Mouse (Mus musculus) c-Kit-negative CD71-positive TER-119-positive erythroid progenitor cells, embryonic 14.5 days (primary cell): ENCODE measurements around the gene Mios.

ENCODE experiments used
- DNase-seq: peaks from one replicate; pipeline ENCODE4 v3.0.0-alpha.2; 2013; ENCODE audit warnings: low read depth, low spot score

Gene Mios

DNA sequence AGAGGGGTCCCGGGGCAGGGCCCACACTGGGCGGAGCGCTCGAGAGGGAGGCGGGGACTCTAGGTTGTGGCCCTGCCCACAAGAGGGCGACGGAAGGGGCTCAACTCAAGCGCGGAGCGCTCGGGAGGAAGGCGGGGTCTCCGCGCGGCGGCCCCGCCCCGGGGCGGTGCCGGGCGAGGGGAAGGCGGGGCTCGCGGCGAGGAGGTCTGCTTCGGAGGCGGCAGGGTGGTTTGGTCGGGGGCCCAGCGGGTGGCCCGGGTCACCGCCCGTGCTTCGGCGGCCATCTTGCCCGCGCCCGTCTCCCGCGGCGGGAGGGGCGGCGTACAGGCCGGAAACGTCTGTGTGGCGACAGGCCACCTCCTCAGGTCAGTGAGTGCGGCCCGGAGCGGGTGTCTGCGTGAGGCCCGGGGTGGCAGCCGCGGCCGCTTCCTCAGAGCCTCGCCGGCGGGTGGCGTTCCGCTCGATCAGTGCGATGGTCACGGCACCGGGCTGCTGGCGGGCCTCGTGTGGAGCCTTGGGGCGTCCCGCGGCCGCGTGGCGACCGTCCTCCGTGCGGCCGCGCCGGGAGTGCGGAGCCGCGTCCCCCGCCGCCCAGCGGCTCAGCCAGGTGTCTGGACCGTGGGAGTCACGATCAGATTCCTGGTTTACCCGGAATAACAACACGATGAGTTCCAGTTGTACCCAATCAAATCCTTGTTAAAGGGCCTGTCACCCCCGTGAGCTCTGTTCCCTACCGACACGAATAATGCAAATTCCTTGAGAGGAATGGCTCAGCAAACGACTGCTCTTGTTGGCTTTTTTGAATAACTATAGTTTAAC is at the start of gene Mios:
Gene Mios, plus strand, starts transcription at position 176 of the 819 bp plus-strand sequence.
- DNase-seq, result peak; percentile 82

- DNase-seq, result no peak
These were observed 49.0 kb upstream of the Mios start for GRCm38 (mm10) chr6:8160001-8160400.

- DNase-seq, result no peak
These were observed 44.3 kb upstream of the Mios start for GRCm38 (mm10) chr6:8164741-8165140.

DNA sequence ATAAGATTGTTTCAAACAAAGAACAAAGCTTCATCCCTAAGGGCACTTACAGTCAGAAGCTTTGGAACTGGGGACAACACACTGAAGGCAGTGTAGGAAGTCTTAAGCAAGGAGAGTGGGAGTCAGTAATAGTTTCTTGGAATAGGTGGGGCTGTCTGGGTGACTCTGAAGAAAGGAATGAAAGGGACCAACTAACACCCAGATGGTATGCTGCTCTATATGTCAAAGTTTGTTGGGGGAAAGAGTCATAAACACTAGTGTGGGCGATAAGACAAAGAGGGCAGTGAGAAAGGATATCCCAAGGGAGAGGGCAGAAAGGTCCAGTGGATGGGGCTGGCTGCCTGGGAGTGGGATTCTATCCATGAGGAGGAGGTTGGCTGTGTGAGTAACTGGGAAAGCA is 36.9 kb upstream of the Mios start:
- no peak for DNase-seq

DNA sequence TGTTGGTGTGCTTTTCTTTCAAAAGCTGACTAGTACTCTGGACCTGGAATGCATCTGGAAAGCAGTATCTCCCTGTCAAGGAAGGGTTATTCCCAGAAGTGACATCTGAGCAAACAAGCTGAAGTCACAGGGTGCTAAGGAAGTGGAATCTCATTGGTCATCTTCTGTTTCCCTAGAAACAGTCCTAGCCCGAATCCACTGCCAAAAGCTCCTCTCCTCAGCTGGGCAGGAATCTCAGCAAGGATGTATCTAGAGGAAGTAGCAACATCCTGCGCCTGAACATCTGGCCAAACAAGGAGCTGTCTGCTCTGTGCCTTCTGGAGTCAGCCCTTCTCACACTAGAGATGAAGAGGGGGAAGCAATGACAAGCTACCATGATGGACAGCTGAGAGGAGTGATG is 35.0 kb upstream of the Mios start:
- no peak for DNase-seq

DNA sequence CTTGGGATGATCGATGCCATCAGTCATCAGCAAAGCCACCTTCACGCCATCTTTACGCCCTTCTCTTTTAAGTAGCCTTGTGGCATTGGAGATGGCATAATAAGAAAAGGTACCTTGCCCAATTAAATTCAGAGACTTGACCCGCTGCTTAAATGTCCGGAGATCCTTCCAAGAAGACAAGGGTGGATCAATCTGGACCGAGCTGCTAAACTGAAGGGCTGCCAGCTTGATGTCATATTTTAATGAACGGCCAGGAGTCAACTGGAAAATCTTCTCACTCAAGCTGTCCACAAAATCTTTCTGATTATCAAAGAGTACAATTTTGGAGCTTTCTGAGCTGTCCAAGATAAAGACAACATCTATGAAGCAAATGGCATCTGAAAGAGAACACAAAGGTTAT is 33.7 kb upstream of the Mios start:
- DNase-seq, result no peak

GRCm38 (mm10) chr6:8176116-8176515 is 32.9 kb upstream of the Mios start:
- DNase-seq, result no peak

DNA sequence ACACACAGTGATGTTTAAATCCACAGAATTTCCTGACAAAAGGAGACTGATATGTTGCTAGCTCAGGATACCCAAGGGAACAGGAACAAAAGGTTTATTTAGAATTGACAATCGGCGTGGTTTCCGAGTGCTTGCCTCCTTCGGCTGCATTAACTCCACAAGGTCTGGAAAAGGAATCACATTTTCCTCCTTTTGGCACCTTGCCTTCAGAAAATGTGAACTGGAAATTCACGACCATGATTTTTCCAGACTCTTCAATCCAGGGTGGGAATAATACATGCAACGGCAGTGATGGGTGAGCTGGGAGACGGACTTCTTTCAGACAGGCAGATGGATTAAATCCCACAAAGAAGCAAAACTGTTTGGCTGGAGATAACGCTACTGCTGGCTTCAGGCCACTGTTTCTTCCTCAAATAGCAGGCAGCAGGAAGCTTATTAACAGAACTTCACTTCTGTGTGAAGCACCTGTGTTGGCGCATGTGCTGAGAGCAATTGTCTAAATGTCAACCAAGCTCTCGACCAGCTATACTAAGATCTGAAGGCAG is 30.6 kb upstream of the Mios start:
- DNase-seq, result no peak

- no peak for DNase-seq
These were observed 20.3 kb upstream of the Mios start for GRCm38 (mm10) chr6:8188599-8189233.

GRCm38 (mm10) chr6:8189917-8190316 is 19.1 kb upstream of the Mios start:
- no peak for DNase-seq

- DNase-seq, result no peak
These were observed 16.5 kb upstream of the Mios start, which contains the start of gene Col28a1 for GRCm38 (mm10) chr6:8192517-8192916. Col28a1 (minus strand) TSS chr6:8192617.

DNA sequence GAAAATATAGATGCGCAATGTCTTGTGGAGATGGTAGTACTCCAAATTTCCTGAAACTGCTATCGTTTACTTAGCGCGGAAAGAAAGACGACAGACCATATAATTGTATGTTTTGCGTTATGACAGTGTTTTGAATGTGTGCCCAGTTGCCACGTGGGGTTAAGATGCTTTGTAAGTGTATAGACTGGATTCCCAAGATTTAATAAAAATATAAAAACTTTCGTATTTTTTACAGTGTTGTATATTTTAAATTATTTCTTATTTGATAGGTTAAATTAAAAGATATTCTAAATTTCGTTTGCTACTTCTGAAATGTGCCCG is 804 bp downstream of the Mios start:
- no peak for DNase-seq

GRCm38 (mm10) chr6:8210661-8211060 is 1.6 kb downstream of the Mios start:
- DNase-seq, result peak; percentile 6

DNA sequence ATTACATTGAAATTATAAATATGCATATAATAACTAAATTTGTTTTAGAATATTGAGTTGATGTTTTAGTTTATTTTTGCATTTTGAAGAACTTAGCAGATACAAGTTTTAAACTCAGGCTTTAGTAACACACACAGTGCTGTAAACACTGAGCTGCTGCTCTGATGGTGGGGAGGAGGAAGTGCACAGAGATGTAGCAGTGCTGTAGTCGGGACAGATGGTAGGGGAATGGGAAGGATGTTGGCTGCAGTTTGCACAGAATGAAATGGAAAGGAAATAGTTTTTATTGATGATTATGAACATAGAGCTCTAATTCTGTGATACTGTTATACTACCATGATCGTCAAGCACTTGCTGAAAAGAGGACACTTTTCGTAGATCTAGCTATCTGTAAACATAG is 18.0 kb downstream of the Mios start:
- DNase-seq, result no peak

DNA sequence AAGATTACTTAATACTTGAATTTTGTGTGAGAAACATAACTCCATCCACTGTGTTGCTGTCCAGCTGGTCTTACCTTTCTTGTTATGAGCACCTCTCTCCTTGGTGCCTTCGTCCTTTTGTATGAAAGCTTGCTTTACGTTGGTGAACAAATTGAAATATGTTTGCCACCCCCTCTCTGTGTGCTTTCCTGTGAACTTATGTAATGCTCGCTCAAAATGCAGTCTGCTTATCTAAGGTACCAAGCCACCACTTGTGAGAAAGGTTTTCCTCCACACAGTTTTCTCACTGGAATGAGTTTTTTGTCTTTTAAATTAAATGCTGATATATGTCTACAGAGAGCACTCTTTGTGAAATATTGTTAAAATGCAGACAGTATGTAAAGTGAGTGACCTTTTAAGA is 19.6 kb downstream of the Mios start:
- no peak for DNase-seq

DNA sequence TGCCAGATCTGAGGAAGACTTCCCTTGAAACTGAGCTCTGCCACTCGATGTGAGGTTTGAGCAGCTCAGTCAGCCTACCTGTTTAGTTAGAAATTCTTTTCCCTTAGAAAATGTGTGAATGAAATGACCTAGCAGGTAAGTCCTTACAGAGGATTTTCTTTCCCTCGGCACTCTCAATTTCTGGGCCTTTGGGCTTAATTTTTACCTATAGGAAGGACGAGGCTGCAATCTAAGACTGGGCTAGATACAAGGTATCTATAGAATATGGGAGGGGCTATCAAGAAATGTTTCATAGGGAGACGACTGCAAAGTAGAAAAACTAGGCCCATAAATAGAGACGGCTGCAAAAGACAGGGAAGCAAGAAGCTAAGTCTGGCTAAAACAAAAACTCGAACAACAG is 49.3 kb downstream of the Mios start:
- no peak for DNase-seq

DNA sequence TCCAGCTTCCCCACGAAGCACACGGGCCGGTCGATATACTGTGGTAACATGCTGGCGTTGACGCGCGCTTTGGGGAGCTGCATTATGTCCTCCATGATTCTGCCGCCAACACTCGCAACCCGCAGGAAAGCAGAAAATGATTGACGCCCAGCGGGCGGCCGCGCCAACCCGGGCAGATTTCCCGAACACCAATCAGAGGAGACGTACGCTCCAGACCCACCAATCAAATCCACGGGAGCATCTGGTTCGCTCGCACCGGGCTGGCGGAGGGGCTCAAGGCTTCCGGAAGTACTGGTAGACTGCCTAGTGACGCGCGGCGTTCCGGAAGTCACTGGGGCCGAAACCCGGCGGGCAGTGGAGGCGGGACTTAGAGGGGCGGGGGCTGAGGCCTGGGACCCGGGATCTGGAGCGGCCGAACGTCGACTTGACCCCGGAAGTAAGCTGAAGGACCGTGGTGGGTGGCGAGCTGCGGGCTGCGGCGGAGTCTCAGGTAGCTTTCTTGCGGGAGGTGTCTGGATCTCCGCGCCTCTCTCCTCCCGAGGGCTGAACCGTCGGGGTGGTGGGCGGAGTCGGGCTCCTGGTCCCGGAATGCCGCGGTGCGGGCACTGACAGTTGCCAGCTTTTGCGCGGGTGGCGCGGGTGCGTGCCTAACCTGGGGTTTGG is 50.1 kb downstream of the Mios start, which contains the start of the genes Rpa3, Umad1 and Gm45062:
Gene Rpa3, minus strand, starts transcription at position 170 of the 663 bp plus-strand sequence.
Gene Umad1, plus strand, starts transcription at position 285 of the 663 bp plus-strand sequence.
Gene Gm45062, plus strand, starts transcription at position 447 of the 663 bp plus-strand sequence.
- peak; percentile 97 for DNase-seq

- no peak for DNase-seq
These were observed 50.6 kb downstream of the Mios start for GRCm38 (mm10) chr6:8259667-8260044.

DNA sequence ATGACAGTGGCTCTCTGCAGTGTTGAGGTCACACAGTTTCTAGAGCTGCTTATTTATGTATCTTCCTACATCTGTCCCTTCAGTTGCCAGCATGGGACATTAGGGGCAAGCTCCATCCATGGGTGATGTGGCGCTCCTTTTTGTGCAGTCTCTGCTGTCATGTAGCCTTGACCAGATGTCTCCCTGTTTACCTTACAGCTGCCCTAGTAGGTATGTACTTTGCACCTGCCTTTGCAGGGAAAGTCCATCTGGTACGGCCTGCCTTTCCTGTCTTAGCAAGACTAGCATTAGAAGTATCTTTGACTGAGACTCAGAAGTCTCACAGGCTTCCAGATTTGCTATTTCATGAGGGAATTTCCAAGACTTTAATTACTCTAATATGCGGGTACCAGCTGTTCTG is 62.0 kb downstream of the Mios start:
- DNase-seq, result no peak

GRCm38 (mm10) chr6:8274387-8275054 is 65.5 kb downstream of the Mios start:
- peak; percentile 45 for DNase-seq

- DNase-seq, result no peak
These were observed 66.1 kb downstream of the Mios start for GRCm38 (mm10) chr6:8275098-8275497.

- no peak for DNase-seq
These were observed 67.4 kb downstream of the Mios start for GRCm38 (mm10) chr6:8276431-8276830.
